Mouse (Mus musculus): ENCODE measurements around the gene Pitpnm1. TPM values are rescaled to one million over a fixed set of nuclear protein-coding genes. Genes with fewer than 3 reads are reported as not detected.
"Not testable (repeated sequence)": the region's sequence is repeated elsewhere in the genome, so short reads cannot be mapped to it uniquely, and the experiment has no call there.

The Pitpnm1 gene
- total RNA-seq (2021): 100 to 1,000 TPM; 185 to 187 TPM

DNA sequence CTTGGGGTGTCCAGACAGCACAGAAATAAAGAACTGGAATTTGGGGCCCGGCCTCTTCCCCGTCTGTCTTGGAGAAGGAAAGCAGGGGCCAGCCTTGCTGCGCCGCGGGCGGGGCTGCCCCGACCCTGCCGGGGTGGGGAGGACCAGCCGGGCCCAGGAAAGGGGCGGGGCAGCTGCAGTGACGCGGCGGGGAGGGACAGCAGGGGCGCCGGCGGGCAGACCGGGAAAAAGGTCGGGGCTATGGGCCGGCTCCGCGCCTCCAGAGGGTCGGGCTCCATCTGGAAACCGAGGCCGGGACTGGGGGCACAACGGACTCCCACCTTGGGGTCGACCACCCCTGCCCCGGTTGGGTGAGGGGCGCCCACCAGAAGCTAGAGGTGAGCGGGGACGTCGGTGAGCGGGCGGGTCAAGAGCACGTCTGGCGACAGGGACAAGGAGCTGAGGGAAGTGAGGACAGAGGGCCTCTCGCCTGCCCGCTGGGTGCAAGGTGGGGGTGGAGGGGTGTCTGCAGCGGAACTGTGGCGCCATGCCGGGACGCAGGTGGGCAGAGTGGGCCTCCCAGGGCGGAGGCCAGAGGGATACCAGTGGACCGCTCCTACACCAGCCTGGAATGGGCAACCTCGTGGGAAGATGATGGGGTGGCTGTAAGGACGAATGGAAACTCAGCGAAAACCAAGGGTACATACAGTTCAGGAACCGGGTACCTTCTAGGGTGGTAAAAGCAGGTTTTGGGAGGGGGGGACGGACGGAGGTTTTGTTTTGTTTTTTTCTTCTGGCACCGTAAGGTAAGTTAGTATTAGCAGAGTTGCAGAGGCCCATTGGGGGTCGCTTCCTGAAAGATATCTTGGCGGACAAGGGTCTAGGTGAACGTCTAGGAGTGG, at the start of gene Pitpnm1:
Gene Pitpnm1 (plus strand): TSS at position 162 of the 881 bp plus-strand sequence.
- intact Hi-C loops (cut with DNase I): no loop called here
- peak; percentile 41 for DNase-seq

DNA sequence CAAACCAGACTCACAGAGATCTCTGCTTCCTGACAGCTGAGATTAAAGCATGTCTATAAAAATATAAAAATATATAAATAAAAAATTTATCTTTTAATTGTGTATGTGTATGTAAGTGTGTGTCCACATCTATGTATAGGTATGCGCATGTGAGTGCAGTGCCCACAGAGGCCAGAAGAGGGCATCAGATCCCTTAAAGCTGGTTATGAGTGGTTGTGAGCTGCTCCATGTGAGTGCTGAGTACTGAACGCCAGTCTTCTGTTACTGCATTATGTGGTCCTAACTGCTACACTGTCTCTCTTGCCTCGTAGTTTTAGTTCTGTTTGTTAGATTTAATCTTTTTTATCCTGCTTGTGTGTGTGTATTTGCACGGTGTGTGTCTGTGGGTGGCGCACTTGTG, 48.8 kb upstream of the Pitpnm1 start:
- no peak for DNase-seq
- intact Hi-C loops (cut with DNase I): no loop called here

DNA sequence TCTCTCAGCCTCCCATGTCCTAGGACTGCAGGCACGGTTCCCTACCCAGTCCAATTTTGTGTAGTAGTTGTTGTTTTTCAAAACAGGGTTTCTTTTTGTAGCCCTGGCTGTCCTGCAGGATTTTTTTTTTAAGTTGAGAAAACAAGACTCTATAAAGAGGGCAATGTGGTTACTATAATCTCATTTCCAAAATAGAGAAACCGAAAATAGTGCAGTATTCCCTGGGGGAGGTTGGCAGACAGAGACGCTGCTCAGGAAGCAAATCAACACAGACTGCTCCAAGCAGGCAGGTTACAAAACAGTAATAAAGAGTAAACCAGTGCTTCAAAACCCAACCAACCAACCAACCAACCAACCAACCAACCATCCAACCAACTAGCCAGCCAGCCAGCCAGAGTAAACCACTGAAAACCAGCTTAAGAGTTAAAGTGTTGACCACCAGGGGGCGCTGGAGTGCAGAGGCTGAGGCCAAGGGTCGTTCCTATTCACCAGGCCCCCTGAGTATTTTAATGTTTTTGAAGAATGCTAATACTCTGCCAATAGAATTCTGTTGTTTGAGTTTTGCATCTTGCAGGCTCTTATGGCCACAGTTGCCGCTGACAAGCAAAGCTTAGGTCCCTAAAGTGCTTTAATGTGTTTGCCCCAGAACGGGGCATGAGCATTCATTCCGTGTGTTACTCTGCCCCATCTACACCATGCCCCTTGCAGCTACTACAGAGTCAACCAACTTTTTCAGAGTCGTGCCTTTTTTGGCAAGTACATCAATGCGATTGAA, 47.9 kb upstream of the Pitpnm1 start:
- peak; percentile 72 for DNase-seq
- intact Hi-C loops (cut with DNase I): no loop called here

DNA sequence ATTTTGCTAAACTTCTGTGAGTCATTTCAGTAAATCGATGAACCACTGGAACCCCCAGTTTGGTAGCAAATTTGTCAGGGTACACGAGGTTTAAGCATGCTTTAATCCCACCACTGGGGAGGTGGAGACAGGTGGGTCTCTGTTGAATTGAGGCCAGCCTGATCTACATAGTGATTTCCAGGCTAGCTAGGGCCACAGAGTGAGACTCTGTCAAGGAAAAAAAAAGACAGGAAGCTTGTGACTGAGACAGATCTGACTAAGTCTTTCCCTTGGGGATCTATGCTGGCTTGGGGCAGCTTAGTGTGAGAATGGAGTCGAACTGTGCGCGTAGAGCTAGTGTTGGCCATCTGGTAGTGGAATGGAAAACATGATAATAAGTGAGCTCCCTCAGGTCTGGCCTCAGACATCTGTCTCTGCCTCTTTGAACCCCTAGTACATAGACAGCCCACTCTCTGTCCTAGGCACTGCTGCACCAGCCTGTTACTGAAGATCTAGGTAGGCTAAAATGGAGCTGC, 47.2 kb upstream of the Pitpnm1 start:
- intact Hi-C loops (cut with DNase I): no loop called here
- no peak for DNase-seq

DNA sequence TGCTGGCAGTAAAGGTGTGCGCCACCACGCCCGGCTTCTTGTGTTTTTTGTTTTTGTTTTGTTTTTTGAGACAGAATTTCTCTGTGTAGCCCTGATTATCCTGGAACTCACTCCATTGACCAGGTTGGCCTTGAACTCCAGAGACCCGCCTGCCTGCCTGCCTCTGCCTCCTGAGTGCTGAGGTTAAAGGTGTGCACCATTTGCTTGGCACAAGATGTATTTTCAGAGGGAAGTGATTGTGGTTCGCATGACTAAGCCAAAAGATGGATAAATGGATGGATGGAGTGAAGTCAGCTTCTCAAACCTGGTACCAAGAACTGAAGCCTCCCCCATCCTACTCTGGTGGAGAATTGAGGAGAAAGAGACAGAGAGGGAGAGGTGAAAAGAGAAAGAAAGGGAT, 45.2 kb upstream of the Pitpnm1 start:
- intact Hi-C loops (cut with DNase I): no loop called here

DNA sequence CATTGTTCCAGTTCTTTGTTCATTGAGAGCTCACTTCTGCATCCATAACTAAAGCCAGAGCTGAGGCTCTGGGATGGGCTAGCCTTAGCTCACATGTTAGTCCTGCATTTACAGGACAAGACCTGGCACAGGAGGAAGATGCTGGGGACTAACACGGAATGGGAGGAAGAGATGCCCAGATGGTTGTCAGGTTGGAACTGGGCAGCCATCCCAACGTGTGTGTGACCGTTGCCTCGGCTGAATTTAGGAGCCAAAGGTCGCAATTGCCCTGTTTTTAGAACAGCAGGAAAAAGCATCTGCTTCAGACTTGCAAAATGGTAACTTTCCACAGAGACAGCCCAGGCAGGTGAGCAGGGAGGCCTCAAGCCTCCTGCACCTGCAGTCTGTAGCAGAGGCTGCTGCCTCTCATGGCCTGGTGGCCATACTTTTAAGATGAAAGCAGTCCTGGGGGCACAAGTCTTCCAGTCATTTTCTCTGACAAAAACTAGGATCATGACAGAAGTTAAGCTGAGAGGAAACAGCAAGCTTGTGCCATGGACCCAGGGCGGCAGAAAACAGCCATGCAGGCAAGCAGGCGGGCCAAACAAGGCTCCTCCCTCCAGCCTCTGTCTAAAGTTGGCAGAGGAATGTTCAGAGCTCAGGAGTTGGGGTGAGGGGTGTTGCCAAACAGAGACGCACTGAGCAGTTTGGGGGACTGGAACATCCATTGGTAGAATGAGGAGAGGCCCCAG, 44.4 kb upstream of the Pitpnm1 start:
- intact Hi-C loops (cut with DNase I): no loop called here

More for the DNA sequence above, 45.2 kb upstream of the Pitpnm1 start:
- no peak for DNase-seq

DNA sequence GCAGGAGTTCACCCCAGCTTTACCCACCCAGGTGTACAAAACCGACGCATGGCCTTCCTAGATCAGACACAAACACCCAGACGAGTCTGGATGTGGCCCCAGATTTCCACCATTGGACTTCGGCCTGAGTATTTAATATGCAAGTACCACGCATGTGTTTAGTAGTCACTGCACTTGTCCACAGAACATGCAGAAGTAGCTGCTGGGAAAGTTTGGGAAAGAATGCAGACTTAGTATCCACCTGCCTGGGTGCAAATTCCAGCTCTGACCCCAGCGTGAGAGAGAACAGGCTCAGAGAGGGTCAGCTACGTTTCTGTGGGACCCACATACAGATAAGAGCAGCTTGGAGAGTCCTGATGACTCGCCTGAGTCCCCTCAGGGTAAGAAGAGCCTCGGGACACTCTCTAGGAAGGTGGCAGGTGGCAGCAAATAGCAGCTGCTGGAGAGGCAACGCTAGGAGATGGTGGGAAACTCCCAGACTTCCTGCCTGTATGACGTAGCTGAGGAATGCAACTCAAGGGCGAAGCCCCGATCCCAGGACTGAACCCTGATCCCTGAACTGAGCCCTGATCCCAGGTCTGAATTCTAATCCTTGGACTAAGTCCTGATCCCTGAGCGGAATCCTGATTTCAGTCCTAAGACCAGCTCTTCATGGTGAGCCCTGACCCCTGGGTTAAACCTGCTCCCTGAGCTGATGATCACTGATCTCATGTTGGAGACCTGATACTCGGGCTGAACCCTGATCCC, 43.7 kb upstream of the Pitpnm1 start:
- DNase-seq: no peak
- intact Hi-C loops (cut with DNase I): no loop called here

More for the DNA sequence above, 44.4 kb upstream of the Pitpnm1 start:
- DNase-seq: no peak

DNA sequence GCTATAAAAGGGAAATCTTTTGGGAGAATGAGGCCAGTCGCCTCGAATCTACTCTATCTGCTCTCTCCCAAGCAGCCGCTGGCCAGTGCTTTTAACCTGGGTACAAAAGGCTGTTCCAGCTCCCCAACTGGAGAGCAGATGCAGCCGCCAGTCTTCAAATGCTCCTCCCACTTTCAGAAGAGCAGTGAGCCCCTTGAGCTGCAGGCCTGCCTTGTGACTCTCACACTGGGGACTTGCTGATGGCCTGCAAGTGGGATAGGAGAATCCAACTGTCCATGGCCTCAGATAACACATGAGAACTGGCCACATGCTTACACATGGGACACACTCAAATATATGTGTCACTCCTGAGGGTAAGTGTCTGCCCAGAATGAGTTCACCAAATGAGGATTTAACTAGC, 43.1 kb upstream of the Pitpnm1 start:
- no peak for DNase-seq
- intact Hi-C loops (cut with DNase I): no loop called here

DNA sequence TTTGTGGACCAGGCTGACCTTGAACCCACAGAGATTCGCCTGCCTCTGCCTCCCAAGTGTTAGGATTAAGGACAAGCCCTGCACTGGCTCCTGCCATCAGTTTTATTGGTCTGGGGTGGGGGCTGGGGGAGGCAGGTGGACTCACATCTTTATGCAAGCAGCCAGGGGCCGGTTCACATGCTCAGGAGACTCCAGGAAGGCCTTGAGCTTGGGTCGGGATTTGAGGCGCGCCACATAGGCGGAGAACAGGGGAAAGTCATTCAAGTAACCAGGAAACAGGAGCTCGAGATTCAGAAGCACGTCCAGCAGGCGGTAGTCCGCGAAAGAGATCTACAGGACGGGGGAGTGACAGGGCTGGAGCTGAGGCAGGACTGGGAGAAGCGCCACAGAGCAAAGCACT, 42.4 kb upstream of the Pitpnm1 start:
- DNase-seq: no peak
- intact Hi-C loops (cut with DNase I): no loop called here

DNA sequence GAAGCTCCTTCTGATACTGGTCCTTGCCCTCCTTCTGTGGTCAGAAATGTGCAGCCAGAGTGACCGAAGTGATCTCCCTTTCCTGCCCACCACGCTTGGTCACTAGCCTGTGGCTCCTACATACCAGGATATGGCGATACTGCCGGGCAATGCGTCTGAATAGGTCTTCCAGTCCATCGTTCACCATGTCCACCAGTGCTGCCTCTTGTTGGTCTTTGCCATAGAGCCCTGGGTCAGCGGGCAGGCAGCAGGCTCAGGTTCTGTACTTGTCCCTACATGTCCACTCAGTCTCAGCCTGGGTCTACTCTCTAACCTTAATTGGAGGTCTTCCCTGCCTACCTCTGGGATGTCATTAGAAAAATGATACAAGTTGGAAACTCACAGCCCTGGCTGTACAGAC, 41.8 kb upstream of the Pitpnm1 start:
- DNase-seq: no peak
- intact Hi-C loops (cut with DNase I): no loop called here

DNA sequence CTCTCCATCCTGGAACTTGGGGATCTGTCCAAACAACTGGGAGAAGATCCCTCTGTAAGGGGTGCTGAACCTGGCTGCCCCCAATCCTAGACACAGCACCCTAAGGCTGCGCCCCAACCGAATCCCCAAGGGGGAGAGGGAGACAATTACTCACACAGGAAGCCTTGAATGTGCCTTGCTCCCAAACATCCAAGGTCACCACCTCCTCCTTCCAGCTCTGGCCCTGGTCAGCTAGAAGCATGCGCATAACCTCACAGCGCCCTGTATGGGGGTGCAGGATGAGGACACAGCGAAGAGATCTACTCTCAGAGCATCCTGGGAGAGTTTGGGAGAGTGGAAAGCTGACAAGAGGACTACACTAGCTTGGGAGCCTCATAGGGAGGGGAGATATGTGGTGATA, 41.2 kb upstream of the Pitpnm1 start:
- no peak for DNase-seq
- intact Hi-C loops (cut with DNase I): no loop called here

DNA sequence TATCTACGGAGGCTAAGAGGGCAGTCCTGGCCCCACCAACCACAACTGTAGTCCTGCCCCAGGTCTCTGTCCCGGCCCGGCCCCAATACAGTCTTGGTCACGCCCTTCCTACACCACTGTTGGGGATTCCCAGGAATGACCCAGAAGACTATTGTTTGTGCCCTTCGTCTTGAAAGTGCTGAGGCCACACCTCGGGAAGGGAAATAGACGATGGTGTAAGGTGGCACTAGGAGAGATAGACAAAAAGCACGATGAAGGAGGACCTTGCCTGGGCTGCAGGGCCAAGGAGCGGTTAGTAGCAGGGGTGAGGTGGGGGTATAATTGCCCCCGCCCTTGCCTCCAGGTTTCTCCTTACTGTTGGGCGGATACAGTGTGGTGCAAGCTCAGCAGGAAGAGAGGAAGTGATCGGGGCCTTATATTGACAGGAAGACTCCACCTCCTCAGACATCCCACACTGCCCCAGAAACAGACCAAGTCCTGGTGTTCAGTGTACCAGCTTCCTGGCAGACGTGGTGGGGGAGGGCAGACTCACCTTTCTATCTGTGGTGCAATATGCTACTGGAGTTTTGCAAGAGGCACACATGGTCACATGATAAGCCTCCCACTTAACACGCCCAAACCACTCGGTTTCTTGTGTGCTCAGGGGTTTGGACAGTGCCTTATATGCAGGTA, 40.6 kb upstream of the Pitpnm1 start, which contains the start of gene Gstp3:
Gene Gstp3 (minus strand): TSS at position 501 of the 672 bp plus-strand sequence.
- DNase-seq: no peak
- intact Hi-C loops (cut with DNase I): no loop called here

DNA sequence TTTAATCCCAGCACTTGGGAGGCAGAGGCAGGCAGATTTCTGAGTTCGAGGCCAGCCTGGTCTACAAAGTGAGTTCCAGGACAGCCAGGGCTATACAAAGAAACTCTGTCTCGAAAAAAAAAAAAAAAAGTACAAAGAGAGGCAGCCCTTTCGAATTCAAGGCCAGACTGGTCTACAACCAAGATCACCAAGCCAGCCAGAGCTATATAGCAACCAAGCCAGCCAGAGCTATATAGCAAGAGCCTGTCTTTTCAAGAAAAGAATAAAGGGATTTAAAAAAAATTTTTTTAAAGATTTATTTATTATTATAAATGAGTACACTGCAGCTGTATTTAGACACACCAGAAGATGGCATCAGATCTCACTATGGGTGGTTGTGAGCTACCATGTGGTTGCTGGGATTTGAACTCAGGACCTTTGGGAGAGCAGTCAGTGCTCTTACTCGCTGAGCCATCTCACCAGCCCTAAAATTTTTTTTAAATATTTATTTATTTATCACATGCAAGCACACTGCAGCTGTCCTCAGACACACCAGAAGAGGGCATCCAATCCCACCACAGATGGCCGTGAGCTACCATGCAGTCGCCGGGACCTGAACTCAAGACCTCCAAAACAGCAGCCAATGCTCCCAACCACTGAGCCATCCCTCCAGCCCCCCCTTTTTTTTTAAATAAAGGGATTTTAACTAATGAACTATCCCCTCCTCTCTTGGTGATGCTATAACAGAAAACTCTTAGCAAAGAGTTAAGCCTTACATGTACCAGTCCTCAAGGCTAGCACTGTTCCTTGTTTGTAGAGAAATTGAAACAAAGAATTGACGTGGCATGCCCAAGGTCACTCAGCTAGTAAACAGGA, 39.5 kb upstream of the Pitpnm1 start:
- intact Hi-C loops (cut with DNase I); DNase-seq: not testable (repeated sequence)

DNA sequence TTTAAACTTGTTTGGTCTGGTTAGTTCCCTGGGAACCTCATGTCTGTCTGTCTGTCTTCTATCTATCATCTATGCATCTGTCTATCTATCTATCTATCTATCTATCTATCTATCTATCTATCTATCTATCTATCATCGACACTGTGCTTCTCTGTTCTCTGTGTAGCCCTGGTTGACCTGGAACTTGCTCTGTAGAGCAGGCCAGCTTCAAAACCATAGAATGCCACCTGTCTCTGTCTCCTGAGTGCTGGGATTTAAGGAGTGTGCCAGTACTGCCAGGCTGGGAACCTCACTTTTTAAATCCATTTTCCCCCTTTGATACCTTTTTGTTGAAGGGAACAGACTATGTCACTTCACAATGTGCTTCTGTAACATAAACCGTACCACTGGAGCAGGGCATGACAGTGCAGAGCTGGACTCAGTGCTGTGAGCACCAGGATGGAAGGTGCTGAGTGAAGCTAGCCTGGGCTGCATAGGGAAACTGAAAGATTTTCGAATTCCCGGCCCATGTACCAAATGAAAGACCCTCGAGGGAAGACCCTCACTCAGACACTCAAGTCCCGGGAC, 38.8 kb upstream of the Pitpnm1 start:
- intact Hi-C loops (cut with DNase I): no loop called here
- no peak for DNase-seq

DNA sequence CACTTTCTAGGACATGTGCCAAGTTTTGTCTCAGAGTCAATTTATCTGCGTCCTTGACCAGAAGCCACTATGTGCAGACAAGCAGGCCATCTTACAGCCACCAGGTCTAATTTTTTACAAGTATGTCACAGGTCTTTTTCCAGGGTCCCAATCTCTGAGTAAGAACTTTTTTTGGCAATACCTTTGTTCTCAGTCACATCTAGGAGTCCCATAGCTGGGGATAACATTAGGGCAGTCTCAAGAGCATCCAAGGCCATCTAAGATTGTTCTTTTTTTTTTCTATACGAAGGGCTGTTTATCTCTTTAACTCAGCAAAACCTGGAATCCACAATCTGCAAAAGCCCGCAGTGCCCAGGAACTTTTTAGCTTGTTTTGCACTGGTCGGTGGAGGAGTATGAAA, 36.4 kb upstream of the Pitpnm1 start:
- intact Hi-C loops (cut with DNase I); DNase-seq: not testable (repeated sequence)

DNA sequence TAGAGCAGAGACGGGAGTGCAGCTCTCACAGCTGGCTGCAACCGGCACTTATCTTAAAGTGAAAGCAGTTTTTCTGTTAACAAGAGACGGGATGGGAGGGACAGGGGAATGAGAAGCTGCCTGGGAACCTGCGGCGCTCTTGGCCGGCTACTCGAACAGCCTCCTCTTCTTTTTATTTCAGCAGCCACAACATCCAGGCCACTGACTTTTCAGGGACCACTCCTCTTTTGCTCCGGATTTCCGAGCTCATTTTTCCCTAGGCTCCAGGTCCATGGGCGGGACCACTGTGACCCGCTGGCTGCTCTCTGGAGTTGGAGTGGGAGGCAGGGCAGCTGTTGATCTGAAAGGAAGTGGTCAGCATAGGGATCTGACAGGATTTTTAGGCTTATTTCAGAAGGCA, 35.3 kb upstream of the Pitpnm1 start:
- DNase-seq; intact Hi-C loops (cut with DNase I): not testable (repeated sequence)

DNA sequence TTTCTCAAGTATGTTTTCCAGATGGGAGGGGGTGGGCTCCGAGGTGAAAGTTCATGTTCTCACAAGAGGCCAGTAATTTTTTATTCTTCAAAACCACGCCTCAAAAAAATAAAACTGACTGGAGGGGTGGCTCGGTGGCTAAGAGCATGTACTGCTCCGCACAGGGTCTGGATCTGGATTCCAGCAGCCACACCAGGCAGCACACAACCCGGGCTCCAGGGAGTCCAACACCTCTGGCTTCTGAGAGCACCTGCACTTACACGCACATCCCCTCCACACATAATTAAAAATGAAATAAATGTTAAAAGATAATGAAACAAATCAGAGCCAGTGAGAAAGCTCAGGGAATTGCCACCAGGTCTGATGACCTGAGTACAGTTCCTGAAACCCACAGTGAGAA, 33.5 kb upstream of the Pitpnm1 start:
- DNase-seq: no peak
- intact Hi-C loops (cut with DNase I): no loop called here

DNA sequence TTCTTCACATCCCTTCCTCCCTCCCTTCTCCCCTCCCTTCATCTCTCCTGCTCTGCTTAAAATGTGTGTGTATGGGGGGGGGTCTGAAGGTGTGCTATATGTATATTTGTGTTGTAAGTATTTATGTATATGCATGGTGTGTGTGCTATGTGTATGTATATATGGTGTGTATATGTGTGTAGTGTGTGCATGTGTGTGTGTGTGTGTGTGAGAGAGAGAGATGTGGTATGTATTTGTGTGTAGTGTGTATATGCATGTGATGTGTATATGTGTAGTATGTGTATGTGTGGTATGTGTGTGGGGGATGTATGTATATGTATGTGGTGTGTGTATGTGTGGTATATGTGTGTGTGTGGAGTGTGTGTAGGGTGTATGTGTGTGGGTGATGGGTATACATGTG, 32.9 kb upstream of the Pitpnm1 start:
- no peak for DNase-seq
- intact Hi-C loops (cut with DNase I): no loop called here

Data from left cerebral cortex, postnatal 4 days (tissue).